Mouse (Mus musculus) granulocyte monocyte progenitor cell, adult 5-6 weeks (primary cell): Measurements from ENCODE around the gene Rorc. TPM values are rescaled to one million over a fixed set of nuclear protein-coding genes. Genes with fewer than 3 reads are reported as not detected.

Experiments used
- ATAC-seq: replicated peaks from 2 replicates; pipeline ENCODE4 v1.8.0; 2016; ENCODE audit warnings: mild to moderate bottlenecking, moderate TSS enrichment, inconsistent platforms; ENCODE audit not compliant: poor library complexity, severe bottlenecking
- total RNA-seq, 2 experiments: library from RNA; stranded (forward) in 1 of 2; stranded (reverse) in 1 of 2; fragments of 200-712, 200-1000 nt in 1 of 2; fragments of >200 nt in 1 of 2; fragmentation: Nextera tagmentation in 1 of 2; gene quantifications; 2 replicates each; pipeline ENCODE4 v1.2.3; 2014 to 2017

The Rorc gene
- total RNA-seq, 2 experiments from 2014 or later, result not detected

DNA sequence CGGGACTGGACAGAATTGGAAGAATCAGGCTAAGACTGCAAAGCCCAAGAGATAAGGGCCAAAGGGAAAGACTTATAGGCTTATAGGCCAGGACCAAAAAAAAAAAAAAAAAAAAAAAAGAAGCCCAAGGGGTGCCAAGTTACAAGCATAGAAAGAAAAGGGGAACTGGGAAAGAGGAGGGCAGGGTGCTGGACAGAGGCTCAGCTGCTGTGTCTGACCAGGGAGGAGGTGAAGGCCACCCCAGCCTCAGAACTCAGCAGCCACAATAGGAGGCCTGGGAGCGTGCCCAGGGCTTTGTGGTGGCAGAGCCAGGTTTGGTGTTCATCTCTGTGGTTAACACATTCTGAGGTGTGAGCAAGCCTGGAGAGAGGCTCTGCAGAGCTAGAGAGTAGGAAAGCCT lies 2.6 kb downstream of the Rorc start:
- ATAC-seq, result peak; percentile 65

DNA sequence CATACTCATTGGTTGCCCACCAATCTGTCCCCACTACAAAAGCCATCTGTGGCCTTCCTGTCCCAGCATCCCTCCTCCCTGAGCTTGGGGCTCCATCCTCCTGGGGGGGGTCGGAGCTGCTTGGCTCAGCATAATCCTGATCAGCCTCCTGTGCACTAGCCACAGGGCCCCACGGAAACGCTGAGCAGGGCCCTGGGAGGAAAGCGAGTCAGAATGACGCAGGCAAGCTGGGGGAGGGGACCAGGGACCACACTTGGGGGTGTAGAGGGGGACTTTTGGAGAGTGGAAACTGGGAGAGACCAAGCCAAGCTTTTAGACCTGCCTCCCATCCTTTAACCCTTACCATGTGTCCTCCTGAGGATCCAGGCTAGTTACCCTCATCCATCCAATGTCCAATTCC lies 3.3 kb downstream of the Rorc start:
- no peak for ATAC-seq

DNA sequence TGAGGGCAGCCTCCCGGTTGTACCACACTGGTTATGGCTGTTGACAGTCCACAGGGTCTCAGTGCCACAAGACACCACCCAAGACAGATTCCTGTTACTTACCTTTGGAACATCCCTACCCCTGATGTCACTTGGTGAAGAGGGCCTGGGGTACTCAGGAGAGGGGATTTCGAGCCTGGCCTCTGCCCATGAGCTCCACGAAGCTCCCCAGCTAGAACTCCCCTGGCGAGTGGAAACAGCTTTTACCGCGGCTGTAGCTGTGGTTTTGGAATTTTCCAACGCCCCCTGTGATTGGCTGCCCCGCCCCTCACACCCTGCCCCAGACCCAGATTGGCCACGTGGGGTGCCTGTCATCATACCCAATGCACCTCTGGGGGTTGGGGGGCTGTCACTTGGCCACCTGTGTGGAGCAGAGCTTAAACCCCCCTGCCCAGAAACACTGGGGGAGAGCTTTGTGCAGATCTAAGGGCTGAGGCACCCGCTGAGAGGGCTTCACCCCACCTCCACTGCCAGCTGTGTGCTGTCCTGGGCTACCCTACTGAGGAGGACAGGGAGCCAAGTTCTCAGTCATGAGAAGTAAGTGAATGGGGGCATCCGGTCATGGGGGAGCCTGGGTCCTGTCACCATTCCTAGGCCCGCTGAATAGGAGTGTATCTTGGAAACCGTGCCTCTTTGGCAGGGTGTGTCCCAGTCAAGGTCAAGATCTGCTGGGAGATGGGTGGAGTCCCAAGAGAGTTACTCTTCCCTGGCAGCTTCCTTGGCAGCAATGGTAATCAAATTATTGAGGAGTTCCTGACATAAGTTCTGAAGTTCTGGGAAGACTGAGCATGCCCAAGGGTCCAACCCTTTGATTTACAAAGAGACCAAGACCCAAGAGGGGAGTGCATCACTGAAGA lies 4.7 kb downstream of the Rorc start:
- no peak for ATAC-seq

DNA sequence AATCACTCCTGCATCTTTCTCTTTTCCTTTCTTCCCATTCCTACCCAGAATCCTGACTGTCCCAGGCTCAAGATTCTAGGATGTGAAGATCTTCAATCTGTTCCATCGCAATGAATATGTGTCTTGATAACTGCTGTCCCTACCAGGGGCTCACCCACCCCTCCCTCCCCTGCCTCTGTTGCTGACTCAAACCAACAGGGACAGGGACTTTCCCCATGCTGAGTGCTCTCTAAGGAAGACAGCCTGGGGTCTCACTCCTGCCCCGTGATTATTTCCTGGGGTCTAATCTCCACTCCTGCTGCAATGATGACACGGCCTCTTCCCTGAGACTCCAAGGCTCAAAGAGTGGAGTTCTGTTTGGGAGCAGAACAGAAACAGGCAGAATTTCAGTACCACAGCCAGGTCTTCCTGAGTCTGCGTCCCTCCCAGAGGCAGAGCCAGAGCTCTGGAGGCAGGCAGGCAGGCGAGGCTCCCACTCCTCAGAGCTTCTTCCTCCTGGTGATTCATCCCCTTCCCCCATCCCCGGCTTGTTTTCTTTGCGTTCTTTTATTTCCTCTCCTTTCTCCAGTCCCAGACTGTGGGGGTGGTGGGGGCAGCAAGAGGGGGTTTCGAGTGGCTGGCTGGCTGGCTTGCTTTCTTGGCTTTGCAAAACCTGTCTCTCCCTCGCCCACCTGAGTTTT lies 7.4 kb downstream of the Rorc start:
- no peak for ATAC-seq

DNA sequence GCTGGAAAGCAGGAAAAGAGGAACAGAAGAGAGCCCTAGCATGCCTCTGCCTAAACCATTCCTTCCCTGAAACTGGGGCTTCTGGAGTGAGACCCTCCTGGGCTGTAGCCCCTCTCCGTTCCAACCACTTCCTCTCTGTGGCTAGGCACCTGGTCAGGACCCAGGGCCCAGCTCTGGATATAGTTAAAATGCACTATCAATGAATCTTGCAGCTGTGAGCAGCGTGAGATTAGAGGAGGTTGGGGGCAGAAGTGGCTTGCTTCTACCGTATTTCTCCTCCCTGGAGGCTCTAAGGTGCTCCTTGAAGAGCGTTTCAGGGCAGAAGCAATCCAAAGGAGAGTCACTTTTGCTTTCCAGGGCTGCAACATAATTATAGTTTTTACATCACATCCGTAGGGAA lies 9.7 kb downstream of the Rorc start:
- ATAC-seq, result peak; percentile 70

DNA sequence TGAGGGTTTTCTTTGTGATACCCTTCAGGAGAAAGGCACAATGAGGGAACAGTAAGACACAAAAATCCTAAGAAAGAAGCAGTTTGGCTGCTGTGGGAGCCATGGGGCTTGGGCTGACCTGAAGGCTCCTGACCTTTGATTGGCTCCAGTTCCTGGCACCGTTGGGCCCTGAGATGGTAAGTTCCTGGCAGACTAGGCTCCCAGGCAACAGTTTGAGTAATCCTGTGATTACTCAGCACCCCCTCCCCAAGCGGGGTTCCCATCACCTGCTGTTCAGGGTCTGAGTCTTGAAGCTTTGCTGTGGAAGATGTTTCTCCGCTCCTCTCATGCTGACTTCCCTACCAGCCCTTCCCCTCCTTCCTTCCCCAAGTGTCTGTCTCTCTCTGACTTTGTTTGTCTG lies 10.9 kb downstream of the Rorc start:
- no peak for ATAC-seq

DNA sequence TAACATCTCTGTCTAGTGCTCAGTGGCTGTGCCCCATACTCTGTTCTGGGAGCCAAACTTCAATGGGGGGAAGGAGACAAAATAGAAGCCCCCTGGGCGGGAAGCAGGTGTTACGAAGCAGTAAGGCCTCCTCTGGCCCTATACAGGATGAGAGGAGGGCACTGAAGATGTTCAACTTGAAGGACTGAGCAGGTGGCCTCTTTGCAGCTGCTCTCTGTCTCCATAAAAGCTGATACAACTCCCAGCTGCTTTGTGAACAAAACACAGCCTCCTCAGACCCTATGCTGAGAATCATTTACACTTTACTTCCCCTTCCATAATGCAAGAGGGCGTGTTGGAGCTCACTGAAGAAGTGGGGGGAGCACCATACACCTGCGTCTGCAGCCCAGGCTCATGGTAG lies 14.1 kb downstream of the Rorc start:
- ATAC-seq, result no peak

DNA sequence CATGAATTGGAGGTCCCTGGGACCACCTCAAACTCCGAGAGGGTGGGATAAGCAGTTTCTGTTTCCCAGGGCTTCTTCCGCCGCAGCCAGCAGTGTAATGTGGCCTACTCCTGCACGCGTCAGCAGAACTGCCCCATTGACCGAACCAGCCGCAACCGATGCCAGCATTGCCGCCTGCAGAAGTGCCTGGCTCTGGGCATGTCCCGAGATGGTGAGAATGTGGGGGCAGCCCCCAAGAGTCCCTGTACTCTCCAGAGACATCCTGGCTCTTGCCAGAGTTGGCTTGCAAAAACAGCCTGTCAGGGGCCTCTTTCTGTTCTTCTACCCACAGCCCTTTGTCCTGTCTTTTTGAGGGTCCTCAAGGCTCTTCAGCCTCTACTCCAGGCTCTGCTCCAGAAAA lies 14.8 kb downstream of the Rorc start:
- no peak for ATAC-seq

DNA sequence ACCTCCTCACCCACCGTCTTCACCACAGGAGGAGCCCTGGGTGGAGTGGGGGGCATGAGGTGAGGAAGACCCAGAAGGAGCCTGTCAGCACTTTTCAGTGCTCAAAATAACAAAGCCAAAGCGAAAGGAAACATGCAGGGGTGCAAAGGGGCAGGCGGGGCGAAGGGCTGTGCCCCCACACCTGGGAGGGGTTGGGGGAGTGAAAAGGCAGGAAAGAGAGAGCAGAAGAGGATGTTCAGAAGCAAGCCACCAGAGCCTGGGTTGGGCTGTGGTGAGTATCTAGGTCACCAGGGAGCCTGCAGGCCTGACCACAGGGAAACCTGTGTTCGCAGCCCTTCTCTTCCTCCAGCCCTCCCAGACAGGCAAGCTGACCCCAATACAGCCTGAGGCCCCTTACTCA lies 15.5 kb downstream of the Rorc start:
- ATAC-seq, result peak; percentile 25; the same call in 1 of the 2 replicates

DNA sequence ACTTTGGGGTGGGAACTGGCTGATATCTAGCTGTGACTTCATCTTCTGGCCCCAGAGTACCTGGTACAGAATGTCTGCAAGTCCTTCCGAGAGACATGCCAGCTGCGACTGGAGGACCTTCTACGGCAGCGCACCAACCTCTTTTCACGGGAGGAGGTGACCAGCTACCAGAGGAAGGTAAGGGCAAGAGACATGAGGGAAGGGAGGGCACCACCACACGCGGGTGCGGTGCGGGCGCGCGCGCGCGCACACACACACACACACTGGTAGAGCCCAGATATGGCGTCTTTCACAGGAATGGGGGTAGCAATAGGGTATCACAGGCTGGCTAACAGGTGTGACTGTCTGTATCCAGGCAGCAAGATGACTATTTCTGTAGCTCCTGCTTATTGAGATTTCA lies 16.8 kb downstream of the Rorc start:
- no peak for ATAC-seq

DNA sequence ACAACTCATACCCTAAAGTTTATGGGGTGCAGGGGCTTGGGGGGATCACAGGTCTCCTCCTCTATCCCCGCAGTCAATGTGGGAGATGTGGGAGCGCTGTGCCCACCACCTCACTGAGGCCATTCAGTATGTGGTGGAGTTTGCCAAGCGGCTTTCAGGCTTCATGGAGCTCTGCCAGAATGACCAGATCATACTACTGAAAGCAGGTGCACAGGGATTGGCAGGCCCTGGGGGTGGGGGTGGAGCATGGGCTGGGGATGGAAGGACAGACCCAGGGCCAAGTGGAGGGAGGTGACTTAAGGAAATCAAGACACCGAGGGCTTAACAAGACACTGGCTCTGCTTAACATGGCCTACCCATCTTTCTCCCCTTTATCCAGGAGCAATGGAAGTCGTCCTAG lies 18.4 kb downstream of the Rorc start:
- ATAC-seq, result no peak

DNA sequence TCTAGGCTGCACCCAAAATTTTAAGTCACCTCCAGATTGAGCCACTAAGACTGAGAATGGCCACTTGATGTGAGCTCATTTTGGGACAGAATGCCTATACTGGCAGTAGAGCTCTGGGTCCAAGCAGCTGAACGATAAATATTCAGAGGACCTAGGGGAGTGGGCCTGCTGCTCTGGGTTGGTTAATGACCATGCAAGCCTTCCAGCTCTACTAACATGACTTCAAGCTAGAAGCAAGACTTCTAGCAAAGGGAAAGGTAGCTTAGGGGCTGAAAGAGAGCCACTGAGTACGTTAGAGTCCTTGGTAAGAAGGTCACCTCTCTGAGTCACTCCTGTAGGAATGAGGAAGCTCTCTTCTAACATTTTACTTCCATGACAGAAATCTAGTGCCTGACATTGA lies 19.5 kb downstream of the Rorc start:
- ATAC-seq, result no peak

DNA sequence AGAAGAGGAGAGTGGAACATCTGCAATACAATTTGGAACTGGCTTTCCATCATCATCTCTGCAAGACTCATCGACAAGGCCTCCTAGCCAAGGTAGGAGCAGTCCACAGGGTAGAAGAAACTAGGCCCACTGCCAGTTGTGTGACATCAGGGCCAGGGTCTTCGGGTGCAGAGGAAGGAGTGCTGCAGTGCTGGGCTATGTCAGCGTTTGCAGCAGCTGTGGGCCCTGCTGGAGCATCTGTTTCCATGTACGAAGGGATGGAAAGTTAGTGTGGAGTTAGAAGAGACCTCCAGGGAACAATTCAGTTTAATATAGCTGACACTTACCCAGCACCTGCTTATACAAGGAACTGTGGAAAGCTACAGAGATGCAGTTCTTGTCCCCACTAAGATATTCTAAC lies 20.5 kb downstream of the Rorc start:
- no peak for ATAC-seq

DNA sequence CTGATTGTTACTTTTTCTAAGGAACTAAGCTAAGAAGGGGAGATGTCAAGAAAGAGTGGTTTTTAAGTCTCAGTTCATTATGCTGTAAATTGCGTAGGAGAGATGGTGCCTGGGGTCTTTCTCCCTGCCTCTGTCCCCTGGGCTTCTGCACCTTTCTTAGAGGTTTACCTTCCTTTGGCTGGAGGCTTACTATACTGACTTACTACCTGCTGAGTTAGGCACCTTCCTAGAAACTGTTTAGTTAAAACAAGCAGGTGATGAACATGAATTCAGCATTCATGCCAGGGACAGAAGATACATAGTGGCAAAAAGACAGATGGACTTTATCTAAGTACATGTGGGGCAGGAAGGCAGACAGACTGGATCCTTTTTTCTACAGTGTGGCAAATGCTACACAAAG lies 23.7 kb downstream of the Rorc start:
- ATAC-seq, result no peak

DNA sequence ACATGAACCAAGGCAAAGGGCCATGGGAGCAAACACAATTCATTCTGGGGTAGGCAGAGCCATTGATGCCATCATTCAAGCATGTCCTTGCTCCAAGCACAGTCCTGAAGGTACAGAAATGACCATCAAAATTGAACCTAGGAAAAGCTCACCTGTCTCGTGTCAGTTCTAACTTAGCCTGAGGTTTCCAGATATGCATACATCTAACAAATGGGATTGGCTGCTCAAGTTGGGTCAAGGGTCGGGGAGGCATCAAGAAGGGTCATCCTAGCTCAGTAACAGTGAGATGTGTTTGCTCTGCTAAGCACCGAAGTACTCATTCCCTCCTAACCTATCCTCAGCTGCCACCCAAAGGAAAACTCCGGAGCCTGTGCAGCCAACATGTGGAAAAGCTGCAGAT lies 24.3 kb downstream of the Rorc start:
- ATAC-seq, result no peak

DNA sequence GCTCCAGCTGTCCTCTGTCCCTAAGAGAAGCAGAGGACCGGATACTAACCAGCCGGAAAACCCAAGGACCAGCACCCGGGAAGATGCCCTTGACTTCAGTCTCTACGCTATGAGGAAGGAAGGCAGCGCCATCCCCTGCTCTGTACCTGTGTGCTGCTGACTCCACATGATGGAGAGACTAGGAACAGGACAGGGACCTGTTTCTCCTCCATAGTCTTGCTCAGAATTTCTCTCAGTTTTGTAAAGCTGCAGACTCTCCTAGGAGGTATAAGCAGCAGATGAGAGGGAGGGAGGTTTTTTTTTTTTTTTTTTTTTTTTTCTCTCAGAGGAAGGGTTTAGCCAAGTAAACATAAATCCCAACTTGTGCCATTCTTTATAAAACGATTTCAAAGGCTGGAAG lies 25.6 kb downstream of the Rorc start, which contains the start of gene Lingo4:
Gene Lingo4, plus strand, starts transcription at position 301 of the 400 bp plus-strand sequence.
- ATAC-seq, result no peak

DNA sequence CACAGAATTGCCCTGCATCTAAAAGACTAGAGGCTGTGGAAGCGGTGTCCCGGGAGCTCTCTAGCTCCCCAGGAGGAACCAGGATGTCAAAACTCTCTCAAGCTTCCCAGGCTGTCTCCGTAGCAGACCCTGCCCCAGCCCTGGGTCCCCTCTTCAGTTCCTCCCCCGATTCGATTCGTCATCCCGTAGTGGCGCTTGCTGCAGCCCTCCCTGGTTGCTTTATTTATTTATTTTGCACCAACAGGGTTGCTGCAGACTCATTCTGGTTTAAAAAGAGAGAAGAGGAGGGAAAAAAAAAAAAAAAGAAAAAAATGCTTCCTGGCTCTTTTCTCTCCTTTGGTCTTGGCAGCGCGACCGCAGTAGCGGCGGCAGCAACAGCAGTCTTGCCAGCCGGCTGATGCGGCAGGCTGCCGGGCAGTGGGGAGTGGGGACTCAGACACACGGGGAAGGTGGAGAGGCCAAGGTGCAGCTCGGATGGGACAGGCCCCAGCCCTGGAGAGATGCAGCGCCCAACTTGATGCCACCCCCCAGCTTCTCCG lies 26.4 kb downstream of the Rorc start:
- peak; percentile 55 for ATAC-seq

DNA sequence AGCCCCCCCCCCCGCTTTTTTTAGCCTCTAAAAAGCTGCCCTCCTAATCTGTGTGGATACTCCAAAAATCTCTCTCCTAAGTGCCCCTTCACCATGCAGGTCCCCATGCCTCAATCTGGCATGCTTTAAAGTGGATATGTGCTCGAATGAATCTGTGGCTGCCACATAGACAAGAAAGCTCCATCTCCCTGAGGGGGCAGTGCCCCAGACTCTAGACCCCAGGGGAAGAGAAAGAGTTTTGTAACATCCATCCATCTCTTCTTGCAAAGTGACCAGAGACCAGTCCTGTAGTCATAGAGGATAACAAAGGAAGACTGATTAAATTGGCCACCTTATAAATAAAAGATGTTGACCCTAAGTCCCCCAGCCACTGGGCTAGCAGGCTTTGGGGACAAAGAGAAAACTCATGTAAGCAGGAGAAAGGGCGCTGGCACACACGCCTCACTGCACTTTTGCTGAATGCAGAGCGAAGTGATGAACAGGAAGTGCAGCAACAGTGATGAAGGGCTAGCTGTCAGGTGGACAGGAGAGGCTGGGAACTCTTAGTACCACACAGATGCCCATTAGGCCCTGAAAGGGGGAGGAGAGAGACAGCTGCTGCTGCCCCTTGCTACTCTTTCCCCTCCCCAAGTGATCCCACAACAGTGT lies 27.2 kb downstream of the Rorc start:
- ATAC-seq, result no peak

DNA sequence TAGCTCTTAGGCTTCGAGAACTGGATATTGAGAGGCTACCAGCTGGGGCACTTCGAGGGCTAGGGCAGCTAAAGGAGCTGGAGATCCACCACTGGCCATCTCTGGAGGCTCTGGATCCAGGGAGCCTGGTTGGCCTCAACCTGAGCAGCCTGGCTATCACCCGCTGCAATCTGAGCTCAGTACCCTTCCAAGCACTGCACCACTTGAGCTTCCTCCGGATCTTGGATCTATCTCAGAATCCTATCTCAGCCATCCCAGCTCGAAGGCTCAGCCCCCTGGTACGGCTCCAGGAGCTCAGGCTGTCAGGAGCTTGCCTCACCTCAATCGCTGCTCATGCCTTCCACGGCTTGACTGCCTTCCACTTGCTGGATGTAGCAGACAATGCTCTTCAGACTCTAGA lies 29.9 kb downstream of the Rorc start:
- ATAC-seq, result no peak

DNA sequence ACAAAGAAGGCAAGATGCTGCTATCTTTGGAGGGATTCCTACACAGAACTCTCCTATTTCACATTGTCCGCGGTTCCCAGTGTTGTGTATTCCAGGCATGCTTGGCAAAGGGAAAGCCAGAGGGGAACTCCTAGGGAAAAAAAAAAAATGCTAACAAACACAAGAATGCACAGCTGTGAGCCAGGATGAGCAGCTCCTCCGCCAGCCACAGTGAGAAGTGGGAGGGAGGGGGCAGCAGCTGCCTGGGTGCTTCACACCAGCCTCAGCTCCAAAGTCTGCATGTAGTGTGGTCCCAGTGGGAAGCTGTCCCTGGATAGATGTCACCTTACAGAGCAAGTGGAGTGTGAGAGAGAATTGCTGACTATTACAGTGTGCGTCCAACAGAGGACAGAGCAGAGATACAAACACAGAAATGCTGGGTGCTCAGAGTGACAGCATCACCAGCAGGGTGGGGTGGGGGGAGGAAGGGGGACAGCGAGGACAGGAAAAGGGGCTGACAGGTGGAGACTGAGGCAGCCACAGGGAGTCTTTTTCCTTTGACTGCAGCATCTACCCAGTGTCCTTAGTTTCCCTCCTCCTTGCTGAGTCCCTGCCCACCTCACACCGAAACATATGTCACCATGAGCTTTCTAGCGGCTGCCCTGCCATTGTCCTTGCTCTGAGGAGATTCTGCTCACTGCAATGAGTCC lies 31.9 kb downstream of the Rorc start:
- ATAC-seq, result no peak
